ENCODE assay signal across 14 mouse cellular contexts in the genomic region with DNA sequence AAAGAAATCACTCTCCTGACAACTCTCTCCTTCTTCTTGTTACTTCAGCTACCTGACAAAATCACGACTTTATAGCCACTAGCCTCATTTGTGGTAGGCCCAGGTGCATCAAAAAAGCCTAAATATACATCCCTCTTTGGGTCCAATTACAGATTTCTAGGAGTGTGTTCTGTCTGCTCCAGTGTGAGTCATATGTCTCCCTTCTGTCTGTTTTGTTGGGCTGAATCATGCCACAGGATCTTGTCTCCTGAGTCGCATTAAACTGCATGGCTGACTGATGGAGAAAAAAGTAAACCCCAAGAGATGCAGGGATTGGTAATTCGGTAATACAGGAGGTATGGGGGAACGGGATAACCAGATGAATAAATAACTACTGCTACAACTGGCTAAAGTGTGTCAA.
"Had no signal": no experiment of that assay in that cellular context is flagged by ENCODE, and none has a peak within 500 bp of the region (broad histone marks: within the 10 kb centered on the region; RNA-seq: fewer than 3 reads in every experiment).

No protein-coding gene starts in this region.

- H3K36me3 ChIP-seq: kidney, embryonic 15.5 days; liver, embryonic 13.5 days had no signal

- H3K9me3 ChIP-seq: kidney, embryonic 15.5 days; liver, embryonic 13.5 days had no signal

- H3K4me3 ChIP-seq: kidney, embryonic 15.5 days; liver, embryonic 13.5 days had no signal

- H3K4me2 ChIP-seq: kidney, embryonic 15.5 days; liver, embryonic 13.5 days; midbrain, embryonic 11.5 days had no signal

- DNase-seq: kidney, adult 11 months; kidney, adult 8-10 months; kidney, postnatal 10 days; kidney, postnatal 36 days; liver, embryonic 13.5 days; lung, adult 2 months; lung, postnatal 14 days; lung, postnatal 4 days; midbrain, embryonic 14.5 days; right cerebral cortex, postnatal 14 days; spleen, adult 18-20 months; thymus, postnatal 36 days had no signal

- H3K27me3 ChIP-seq: kidney, embryonic 15.5 days; liver, embryonic 13.5 days had no signal

- H3K9ac ChIP-seq: kidney, embryonic 15.5 days; liver, embryonic 13.5 days had no signal

- H3K4me1 ChIP-seq: kidney, embryonic 15.5 days; liver, embryonic 13.5 days had no signal

- H3K27ac ChIP-seq: kidney, embryonic 15.5 days; liver, embryonic 13.5 days had no signal
